Mouse (Mus musculus): ENCODE results near the gene Ddx11. TPM values are rescaled to one million over a fixed set of nuclear protein-coding genes. Genes with fewer than 3 reads are reported as not detected.

The Ddx11 gene
- 6.1 and 7.6 TPM in 2 replicates for polyA plus RNA-seq (2012; ENCODE audit: low replicate concordance)

GRCm38 (mm10) chr17:66123066-66123815 lies at the start of gene Ddx11:
TSS of gene Ddx11 (plus strand) at chr17:66123520.

DNA sequence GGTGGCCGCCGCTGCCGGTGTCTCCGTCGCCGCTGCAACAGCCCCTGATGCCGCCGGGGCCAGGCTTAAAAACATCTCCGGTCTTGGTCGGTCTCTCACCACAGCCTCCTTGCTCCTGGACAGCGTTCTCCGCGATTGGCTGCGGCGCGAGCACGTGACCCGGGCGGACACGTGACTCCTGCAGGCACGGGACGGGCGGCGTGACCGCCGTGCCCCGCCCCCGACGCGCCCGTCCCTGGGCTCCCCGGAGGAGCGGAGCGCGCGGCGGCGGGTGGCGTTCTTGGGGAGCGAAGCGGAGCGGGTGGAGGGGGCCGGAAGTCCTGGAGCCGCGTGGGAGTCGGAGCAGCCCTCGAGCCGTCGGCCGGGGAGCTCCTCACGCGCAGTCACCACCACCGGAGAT lies 46.4 kb upstream of the Ddx11 start, which contains the start of gene Ankrd12:
TSS of gene Ankrd12 (minus strand) at position 156 of the 400 bp plus-strand sequence.

DNA sequence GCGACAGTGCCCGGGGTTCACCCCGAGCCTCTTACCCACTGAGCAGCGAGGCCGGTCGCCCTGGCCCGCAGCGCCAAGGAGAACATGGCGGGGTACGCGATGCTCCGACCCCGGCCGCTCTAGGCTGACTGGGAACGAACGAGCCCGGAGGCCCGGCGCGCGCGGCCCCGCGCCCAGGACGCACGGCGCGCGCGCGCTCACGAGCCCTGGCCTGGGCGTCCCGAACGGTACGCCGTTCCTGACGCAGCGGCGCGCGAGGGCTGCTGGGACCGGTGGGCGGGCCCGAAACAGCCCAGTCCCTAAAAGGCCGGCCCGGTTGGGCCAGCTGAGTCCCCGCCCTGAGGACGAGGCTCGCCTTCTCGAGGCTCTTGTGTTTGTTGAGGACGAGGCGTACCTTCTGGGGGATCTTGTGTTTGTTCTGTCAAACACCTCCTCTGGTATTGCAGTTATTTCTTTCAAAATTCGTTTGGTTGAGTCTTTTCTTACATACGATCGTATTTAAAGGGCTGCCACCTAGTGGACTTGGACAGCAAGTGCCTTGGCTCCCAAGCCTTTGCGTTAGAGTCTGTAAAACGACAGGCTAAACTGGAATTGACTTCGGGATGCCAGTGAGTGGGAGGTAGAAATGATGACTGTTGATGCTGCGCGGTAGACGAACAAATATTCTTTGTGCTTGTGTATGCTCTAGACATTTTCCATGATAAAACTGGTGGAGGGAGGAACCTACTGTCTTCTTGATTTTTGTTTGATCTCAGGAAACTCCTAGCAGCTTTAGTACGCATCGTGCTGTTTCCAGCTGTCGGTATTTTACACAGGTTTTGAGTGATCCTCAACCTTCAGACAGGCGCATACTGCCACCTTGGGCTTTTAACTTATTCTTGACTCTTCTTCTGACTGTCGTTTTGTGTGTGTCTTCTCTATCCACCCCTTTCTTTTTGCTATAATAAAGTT lies 21.7 kb upstream of the Ddx11 start, which contains the start of gene Ndufv2:
TSS of gene Ndufv2 (minus strand) at position 180 of the 951 bp plus-strand sequence.

DNA sequence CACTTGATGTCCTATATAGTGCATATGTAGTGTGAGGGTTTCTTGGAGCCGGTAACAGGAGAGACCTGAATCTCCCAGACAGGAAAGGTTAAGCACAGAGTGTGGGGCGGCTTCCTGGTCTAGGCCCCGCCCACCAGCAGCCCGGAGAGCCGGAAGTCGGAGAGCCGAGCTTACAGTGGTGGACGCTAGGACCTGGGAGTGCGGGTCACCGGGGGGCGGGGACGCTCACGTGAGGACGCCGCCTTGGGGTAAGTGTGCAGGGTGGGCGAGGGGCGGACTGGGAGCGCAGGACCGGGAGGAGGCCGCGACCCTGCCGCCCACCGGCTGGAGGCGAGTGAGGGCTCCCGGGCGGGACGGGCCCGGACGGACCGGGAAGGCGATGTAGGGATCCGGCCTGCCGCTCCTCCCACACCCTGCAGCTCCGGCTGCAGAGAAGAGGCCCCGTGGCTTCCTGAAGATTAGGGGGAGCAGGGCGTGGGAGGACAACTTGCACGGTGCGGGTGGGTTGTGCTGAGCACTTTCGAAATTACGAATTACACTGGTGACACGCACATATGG lies 11.8 kb upstream of the Ddx11 start, which contains the start of gene Washc1:
TSS of gene Washc1 (plus strand) at position 144 of the 558 bp plus-strand sequence.

Other genes with a start within 250 kb of the Ddx11 start
- 89.2 and 193 TPM in 2 replicates for gene Ralbp1, start 237.7 kb upstream of the Ddx11 start, polyA plus RNA-seq (2012; ENCODE audit: low replicate concordance)
- gene Twsg1, start 172.3 kb upstream of the Ddx11 start, polyA plus RNA-seq (2012; ENCODE audit: low replicate concordance) = 14.3 and 42.8 TPM in 2 replicates
- gene Ankrd12, start 46.4 kb upstream of the Ddx11 start, polyA plus RNA-seq (2012; ENCODE audit: low replicate concordance) = 12.4 TPM in 2 replicates
- gene Ndufv2, start 22.0 kb upstream of the Ddx11 start, polyA plus RNA-seq (2012; ENCODE audit: low replicate concordance) = 19.9 and 54.5 TPM in 2 replicates
- gene Washc1, start 12.0 kb upstream of the Ddx11 start, polyA plus RNA-seq (2012; ENCODE audit: low replicate concordance) = 37.2 and 47.5 TPM in 2 replicates